Mouse (Mus musculus): ENCODE results near the gene Ppl. TPM values are rescaled to one million over a fixed set of nuclear protein-coding genes. Genes with fewer than 3 reads are reported as not detected.

Gene Ppl
- polyA plus RNA-seq, 1 experiment from 2014 or later: 3.3 TPM

- peaks cover 6% of the 10 kb centered on the region; the same call in 1 of the 2 replicates for H3K4me1 ChIP-seq
- no peak overlapping the region for H3K27ac ChIP-seq
- ATAC-seq (ENCODE audit: insufficient number of reproducible peaks, insufficient read depth, low FRiP score, low TSS enrichment): peak; percentile 90
- H3K9me3 ChIP-seq: no peaks in the 10 kb centered on the region
- H3K9ac ChIP-seq: no peak overlapping the region
- H3K36me3 ChIP-seq: no peaks in the 10 kb centered on the region
- H3K27me3 ChIP-seq: peaks cover 20% of the 10 kb centered on the region; the same call in 1 of the 2 replicates
- H3K4me3 ChIP-seq: peak overlapping the region; percentile 31
- peak overlapping the region; percentile 57 for H3K4me2 ChIP-seq (replicated peaks)
- whole genome bisulfite sequencing: 2% methylated on average over 26 of the region's 26 CpGs
These were observed 14.3 kb upstream of the Ppl start for GRCm38 (mm10) chr16:5146367-5147036.

GRCm38 (mm10) chr16:5145570-5145969 lies 13.3 kb upstream of the Ppl start:
- under 1% methylated on average over 7 of the region's 7 CpGs for WGBS
- H3K36me3 ChIP-seq: no peaks in the 10 kb centered on the region
- peaks cover 20% of the 10 kb centered on the region; the same call in 1 of the 2 replicates for H3K27me3 ChIP-seq
- 0 out of 2 replicates have a peak overlapping the region, but pooled peaks have one; percentile 5 for H3K4me2 ChIP-seq (replicated peaks)
- ATAC-seq (ENCODE audit: insufficient number of reproducible peaks, insufficient read depth, low FRiP score, low TSS enrichment): no peak
- H3K27ac ChIP-seq: no peak overlapping the region
- H3K4me1 ChIP-seq: peaks cover 6% of the 10 kb centered on the region; the same call in 1 of the 2 replicates
- no peak overlapping the region for H3K9ac ChIP-seq
- no peak overlapping the region for H3K4me3 ChIP-seq
- H3K9me3 ChIP-seq: no peaks in the 10 kb centered on the region

GRCm38 (mm10) chr16:5139741-5140140 lies 7.5 kb upstream of the Ppl start:
- WGBS: 41% methylated on average over 4 of the region's 4 CpGs
- H3K4me3 ChIP-seq: no peak overlapping the region
- peaks cover 4% of the 10 kb centered on the region; the same call in 1 of the 2 replicates for H3K27me3 ChIP-seq
- H3K4me1 ChIP-seq: no peaks in the 10 kb centered on the region
- no peak overlapping the region for H3K4me2 ChIP-seq (replicated peaks)
- H3K36me3 ChIP-seq: no peaks in the 10 kb centered on the region
- H3K9ac ChIP-seq: no peak overlapping the region
- no peak overlapping the region for H3K27ac ChIP-seq
- no peaks in the 10 kb centered on the region for H3K9me3 ChIP-seq
- ATAC-seq (ENCODE audit: insufficient number of reproducible peaks, insufficient read depth, low FRiP score, low TSS enrichment): no peak

GRCm38 (mm10) chr16:5137006-5137540 lies 4.9 kb upstream of the Ppl start:
- no peak overlapping the region for H3K4me3 ChIP-seq
- no peaks in the 10 kb centered on the region for H3K36me3 ChIP-seq
- H3K4me2 ChIP-seq (replicated peaks): no peak overlapping the region
- no peak overlapping the region for H3K27ac ChIP-seq
- WGBS: 66% methylated on average over 12 of the region's 12 CpGs
- no peak for ATAC-seq (ENCODE audit: insufficient number of reproducible peaks, insufficient read depth, low FRiP score, low TSS enrichment)
- H3K9ac ChIP-seq: no peak overlapping the region
- no peaks in the 10 kb centered on the region for H3K9me3 ChIP-seq
- H3K4me1 ChIP-seq: peaks cover 4% of the 10 kb centered on the region
- H3K27me3 ChIP-seq: peaks cover 30% of the 10 kb centered on the region

- Histone ChIP-seq H3K27ac (no peak overlapping the region), H3K36me3 (no peaks in the 10 kb centered on the region), H3K4me1 (peaks cover 9% of the 10 kb centered on the region), H3K4me3 (no peak overlapping the region), H3K27me3 (peaks cover 35% of the 10 kb centered on the region), H3K9ac (no peak overlapping the region), H3K9me3 (no peaks in the 10 kb centered on the region), H3K4me2 (replicated peaks) (no peak overlapping the region)
- no peak for ATAC-seq (ENCODE audit: insufficient number of reproducible peaks, insufficient read depth, low FRiP score, low TSS enrichment)
- WGBS: 12% methylated on average over 4 of the region's 4 CpGs
These were observed 4.3 kb upstream of the Ppl start for GRCm38 (mm10) chr16:5136505-5136904.

GRCm38 (mm10) chr16:5135551-5136261 lies 3.5 kb upstream of the Ppl start:
- 71% methylated on average over 8 of the region's 8 CpGs for WGBS
- Histone ChIP-seq H3K9me3 (no peaks in the 10 kb centered on the region), H3K27ac (no peak overlapping the region), H3K4me3 (no peak overlapping the region), H3K36me3 (no peaks in the 10 kb centered on the region), H3K4me1 (peaks cover 9% of the 10 kb centered on the region), H3K4me2 (replicated peaks) (no peak overlapping the region), H3K27me3 (peaks cover 43% of the 10 kb centered on the region), H3K9ac (no peak overlapping the region)
- ATAC-seq (ENCODE audit: insufficient number of reproducible peaks, insufficient read depth, low FRiP score, low TSS enrichment): no peak

- peaks cover 9% of the 10 kb centered on the region for H3K4me1 ChIP-seq
- no peak overlapping the region for H3K4me3 ChIP-seq
- 68% methylated on average over 14 of the region's 14 CpGs for WGBS
- H3K36me3 ChIP-seq: no peaks in the 10 kb centered on the region
- H3K27me3 ChIP-seq: peaks cover 53% of the 10 kb centered on the region
- H3K4me2 ChIP-seq (replicated peaks): no peak overlapping the region
- H3K9me3 ChIP-seq: no peaks in the 10 kb centered on the region
- no peak overlapping the region for H3K9ac ChIP-seq
- no peak for ATAC-seq (ENCODE audit: insufficient number of reproducible peaks, insufficient read depth, low FRiP score, low TSS enrichment)
- H3K27ac ChIP-seq: no peak overlapping the region
These were observed 2.6 kb upstream of the Ppl start for GRCm38 (mm10) chr16:5134623-5135330.

- H3K9ac ChIP-seq: no peak overlapping the region
- no peak for ATAC-seq (ENCODE audit: insufficient number of reproducible peaks, insufficient read depth, low FRiP score, low TSS enrichment)
- H3K27ac ChIP-seq: no peak overlapping the region
- peak overlapping the region; percentile 40; the same call in 1 of the 2 replicates for H3K4me3 ChIP-seq
- peak overlapping the region; percentile 55 for H3K4me2 ChIP-seq (replicated peaks)
- H3K27me3 ChIP-seq: peaks cover 65% of the 10 kb centered on the region
- no peaks in the 10 kb centered on the region for H3K9me3 ChIP-seq
- no peaks in the 10 kb centered on the region for H3K36me3 ChIP-seq
- H3K4me1 ChIP-seq: peaks cover 9% of the 10 kb centered on the region
- WGBS: 3% methylated on average over 25 of the region's 25 CpGs
These were observed 834 bp downstream of the Ppl start for GRCm38 (mm10) chr16:5131251-5131922.

- H3K4me1 ChIP-seq: peaks cover 9% of the 10 kb centered on the region
- WGBS: 11% methylated on average over 4 of the region's 4 CpGs
- H3K4me2 ChIP-seq (replicated peaks): no peak overlapping the region
- no peaks in the 10 kb centered on the region for H3K9me3 ChIP-seq
- no peak overlapping the region for H3K27ac ChIP-seq
- H3K9ac ChIP-seq: no peak overlapping the region
- H3K4me3 ChIP-seq: no peak overlapping the region
- no peak for ATAC-seq (ENCODE audit: insufficient number of reproducible peaks, insufficient read depth, low FRiP score, low TSS enrichment)
- peaks cover 65% of the 10 kb centered on the region for H3K27me3 ChIP-seq
- no peaks in the 10 kb centered on the region for H3K36me3 ChIP-seq
These were observed 1.5 kb downstream of the Ppl start for GRCm38 (mm10) chr16:5130766-5131165.

GRCm38 (mm10) chr16:5130196-5130595 lies 2.0 kb downstream of the Ppl start:
- H3K9ac ChIP-seq: no peak overlapping the region
- H3K27ac ChIP-seq: no peak overlapping the region
- no peak overlapping the region for H3K4me3 ChIP-seq
- no peak for ATAC-seq (ENCODE audit: insufficient number of reproducible peaks, insufficient read depth, low FRiP score, low TSS enrichment)
- no peak overlapping the region for H3K4me2 ChIP-seq (replicated peaks)
- peaks cover 65% of the 10 kb centered on the region for H3K27me3 ChIP-seq
- 35% methylated on average over 2 of the region's 2 CpGs for WGBS
- no peaks in the 10 kb centered on the region for H3K9me3 ChIP-seq
- H3K4me1 ChIP-seq: peaks cover 9% of the 10 kb centered on the region
- no peaks in the 10 kb centered on the region for H3K36me3 ChIP-seq

- peaks cover 27% of the 10 kb centered on the region; the same call in 1 of the 2 replicates for H3K27me3 ChIP-seq
- WGBS: 70% methylated on average over 6 of the region's 6 CpGs
- no peak overlapping the region for H3K27ac ChIP-seq
These were observed 8.7 kb downstream of the Ppl start for GRCm38 (mm10) chr16:5123476-5123875.

More at GRCm38 (mm10) chr16:5123476-5123875, 8.7 kb downstream of the Ppl start:
- no peak overlapping the region for H3K9ac ChIP-seq
- no peaks in the 10 kb centered on the region for H3K36me3 ChIP-seq
- H3K9me3 ChIP-seq: no peaks in the 10 kb centered on the region
- no peak for ATAC-seq (ENCODE audit: insufficient number of reproducible peaks, insufficient read depth, low FRiP score, low TSS enrichment)
- H3K4me2 ChIP-seq (replicated peaks): no peak overlapping the region
- H3K4me1 ChIP-seq: no peaks in the 10 kb centered on the region
- no peak overlapping the region for H3K4me3 ChIP-seq

All from embryonic facial prominence, embryonic 12.5 days (tissue).